Mouse (Mus musculus): Measurements from ENCODE around the gene Usf2.

- TF ChIP-seq CTCF (IDR thresholded peaks at IDR 0.05; ENCODE audit: insufficient read depth, low read depth, low read length) = no peak
- TF ChIP-seq POLR2A (IDR thresholded peaks at IDR 0.05; ENCODE audit: insufficient read depth, low read depth, low read length) = no peak
Measured at GRCm38 (mm10) chr7:30916713-30917112, 39.9 kb downstream of the Usf2 start.

Data from olfactory bulb, adult 2 months (tissue).